Mouse (Mus musculus) gastrocnemius, adult 18-20 months (tissue): ENCODE data around the gene Flywch1. TPM values are rescaled to one million over a fixed set of nuclear protein-coding genes. Genes with fewer than 3 reads are reported as not detected.

Source experiments
- DNase-seq: peaks from one replicate; pipeline ENCODE4 v3.0.0; 2021; ENCODE audit warnings: low spot score
- long read RNA-seq, 2 experiments: library from polyadenylated mRNA; stranded (forward); transcript quantifications; one replicate each; pipeline ENCODE4 v2.0.0; 2021
- total RNA-seq, 2 experiments: library from RNA; stranded (reverse); gene quantifications; 2 replicates each; pipeline ENCODE4 v1.2.3; 2021

Gene Flywch1
- 10 to 100 TPM; 50.0 to 59.2 TPM for total RNA-seq
- long read RNA-seq, experiment 1, partial matches to known transcripts: 13 of 88 reads
- long read RNA-seq, experiment 1, other reads (novel, unspliced or antisense): 73 of 88 reads
- long read RNA-seq, experiment 2, partial matches to known transcripts: 15 of 85 reads
- long read RNA-seq, experiment 2, other reads (novel, unspliced or antisense): 67 of 85 reads

GRCm38 (mm10) chr17:23771284-23772218, at the start of gene Flywch1:
Gene Flywch1 (minus strand): TSS chr17:23771602.
- DNase-seq: peak; percentile 98

- DNase-seq: no peak
These were observed 49.3 kb upstream of the Flywch1 start for GRCm38 (mm10) chr17:23820731-23821130.

GRCm38 (mm10) chr17:23819235-23819634, 47.8 kb upstream of the Flywch1 start:
- DNase-seq: no peak

DNA sequence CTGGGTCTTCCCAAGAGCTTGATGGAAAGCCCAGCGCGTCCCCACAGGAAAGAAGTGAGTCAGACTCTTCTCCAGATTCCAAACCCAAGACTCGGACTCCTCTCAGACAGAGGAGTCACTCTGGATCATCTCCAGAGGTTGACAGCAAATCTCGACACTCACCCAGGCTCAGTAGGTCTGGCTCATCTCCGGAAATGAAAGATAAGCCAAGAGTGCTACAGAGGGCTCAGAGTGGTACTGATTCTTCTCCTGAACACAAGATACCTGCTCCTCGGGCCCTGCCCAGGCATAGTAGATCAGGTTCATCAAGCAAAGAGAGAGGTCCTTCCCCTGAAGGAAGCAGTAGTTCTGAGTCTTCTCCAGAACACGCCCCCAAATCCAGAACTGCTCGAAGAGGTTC, 47.2 kb upstream of the Flywch1 start:
- no peak for DNase-seq

GRCm38 (mm10) chr17:23815641-23816040, 44.2 kb upstream of the Flywch1 start:
- DNase-seq: no peak

GRCm38 (mm10) chr17:23807918-23808317, 36.5 kb upstream of the Flywch1 start:
- DNase-seq: no peak

GRCm38 (mm10) chr17:23806867-23807266, 35.5 kb upstream of the Flywch1 start:
- no peak for DNase-seq

DNA sequence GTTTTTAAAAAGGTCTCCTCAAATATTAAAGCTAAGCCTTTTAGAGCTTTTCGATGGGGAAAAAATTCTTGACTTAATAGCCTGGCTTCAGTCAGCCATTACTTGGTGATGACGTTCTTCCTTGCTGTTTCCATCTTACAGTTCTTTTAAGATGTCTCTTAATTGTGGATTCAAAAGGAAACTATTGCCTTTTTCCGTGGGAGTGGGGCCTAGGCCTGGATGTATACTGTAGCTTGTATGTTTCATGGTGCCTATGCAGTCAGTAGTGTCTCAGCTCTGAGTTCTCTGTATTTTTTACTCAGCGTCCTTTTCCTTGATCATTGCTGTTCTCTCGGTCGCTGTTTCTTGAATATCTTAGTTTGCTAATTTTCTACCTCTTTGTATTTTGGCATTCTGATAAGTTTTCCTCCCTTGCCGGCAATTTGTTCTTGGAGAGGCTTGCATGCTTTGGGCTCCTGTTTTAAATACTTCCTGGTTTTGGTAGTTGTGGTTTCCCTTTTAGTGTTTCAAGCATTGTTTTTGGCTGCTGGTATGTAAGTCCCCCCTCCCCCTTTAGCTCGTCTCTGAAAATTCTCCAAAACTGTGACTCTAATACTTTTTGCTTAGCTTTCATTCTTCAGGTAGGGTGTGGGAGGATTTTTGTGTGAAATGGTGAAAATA, 33.2 kb upstream of the Flywch1 start:
- DNase-seq: no peak

DNA sequence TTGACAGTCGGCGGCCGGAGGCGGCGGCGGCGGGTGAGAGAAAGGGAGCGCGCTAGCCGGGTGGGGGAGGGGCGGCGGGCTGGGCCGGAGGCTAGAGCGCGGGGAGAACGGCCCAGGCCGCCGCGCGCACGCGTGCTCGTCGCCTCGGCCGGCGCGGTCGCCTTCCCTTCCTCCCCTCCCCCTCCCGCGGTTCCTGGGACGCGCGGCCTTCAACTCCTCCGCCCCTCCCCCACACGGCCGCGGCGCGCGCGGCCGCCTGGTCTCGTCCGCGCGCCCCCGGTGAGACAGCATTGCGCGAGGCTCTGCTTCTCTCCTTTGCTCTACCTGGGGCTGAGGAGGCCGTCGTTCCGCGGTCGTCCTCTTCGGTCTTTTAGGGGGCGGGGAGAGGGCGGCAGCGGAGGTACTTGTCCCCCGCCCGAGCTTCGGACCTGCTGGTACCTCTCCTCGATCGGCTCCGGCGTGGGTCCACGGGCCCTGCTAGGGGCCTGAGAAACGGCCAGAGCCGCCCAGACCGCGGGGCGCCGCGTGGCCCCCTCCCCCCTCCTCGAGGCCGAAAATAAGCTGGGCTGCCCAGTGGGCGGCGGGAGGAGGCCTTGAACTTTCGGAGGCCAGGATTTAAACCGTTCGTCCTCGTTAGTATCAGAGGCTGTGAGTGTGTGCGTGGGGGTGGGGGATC, 32.1 kb upstream of the Flywch1 start:
- no peak for DNase-seq

GRCm38 (mm10) chr17:23802746-23803365, 31.5 kb upstream of the Flywch1 start:
- peak; percentile 98 for DNase-seq

DNA sequence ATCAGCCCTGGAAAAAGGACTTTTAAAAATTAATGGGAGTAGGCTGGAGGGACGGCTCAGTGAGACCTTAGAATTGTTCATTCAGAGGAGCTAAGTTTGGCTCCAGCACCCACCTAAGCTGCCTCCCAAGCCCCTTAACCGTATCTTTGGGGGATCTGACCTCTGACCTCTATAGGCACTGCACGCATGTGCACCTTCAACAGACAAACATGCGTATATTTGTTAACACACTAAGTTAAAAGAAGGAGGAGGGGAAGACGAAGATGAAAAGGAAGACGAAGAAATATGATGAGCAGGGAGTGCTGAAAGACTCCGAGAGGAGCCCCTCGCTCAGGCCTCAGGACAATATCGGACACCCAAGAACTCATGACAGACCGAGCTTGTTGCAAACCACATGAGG, 30.2 kb upstream of the Flywch1 start:
- DNase-seq: no peak

- no peak for DNase-seq
These were observed 25.9 kb upstream of the Flywch1 start for GRCm38 (mm10) chr17:23797316-23797715.

- DNase-seq: no peak
These were observed 23.9 kb upstream of the Flywch1 start for GRCm38 (mm10) chr17:23795323-23795722.

DNA sequence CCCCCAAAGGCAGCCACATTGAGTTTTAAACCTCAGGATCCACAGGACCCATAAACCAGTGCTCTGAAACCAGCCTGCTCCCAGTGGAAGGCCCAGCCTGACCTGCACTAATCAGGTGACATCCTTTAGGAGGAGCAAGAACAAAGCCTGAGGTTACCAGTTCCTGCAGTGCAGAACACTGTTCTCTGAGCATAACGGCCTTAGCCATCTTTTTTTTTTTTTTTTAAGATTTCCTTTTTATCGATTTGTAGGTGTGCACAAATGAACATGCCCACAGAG, 19.6 kb upstream of the Flywch1 start:
- DNase-seq: no peak

GRCm38 (mm10) chr17:23790269-23791078, 19.1 kb upstream of the Flywch1 start, which contains the start of gene Srrm2:
Gene Srrm2 (plus strand): TSS chr17:23790532.
- DNase-seq: peak; percentile 27

DNA sequence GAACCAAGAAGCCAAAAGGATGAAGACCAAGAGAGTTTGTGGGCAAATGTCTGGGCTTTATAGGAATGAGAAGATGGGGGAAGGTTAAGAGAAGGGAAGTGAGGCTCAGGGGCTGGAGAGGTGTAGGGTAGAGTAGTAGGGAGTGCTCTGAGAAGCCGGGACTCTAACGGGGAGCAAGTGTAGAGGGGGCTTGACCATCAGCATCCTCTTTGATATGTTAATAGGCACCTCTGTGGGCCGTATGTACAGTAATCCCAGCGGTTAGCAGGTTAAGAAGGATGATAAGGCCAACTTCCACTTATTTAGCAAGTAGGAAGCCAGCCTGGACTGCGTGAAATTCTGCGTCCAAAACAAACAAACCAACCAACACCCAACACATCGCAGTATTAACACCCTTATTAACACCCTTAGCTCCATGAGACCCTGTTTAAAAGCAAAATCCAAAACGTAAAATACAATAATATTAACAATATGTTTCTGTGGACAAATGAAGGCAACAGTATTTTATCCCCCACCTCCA, 18.4 kb upstream of the Flywch1 start:
- no peak for DNase-seq

- no peak for DNase-seq
These were observed 17.6 kb upstream of the Flywch1 start for GRCm38 (mm10) chr17:23788973-23789372.

DNA sequence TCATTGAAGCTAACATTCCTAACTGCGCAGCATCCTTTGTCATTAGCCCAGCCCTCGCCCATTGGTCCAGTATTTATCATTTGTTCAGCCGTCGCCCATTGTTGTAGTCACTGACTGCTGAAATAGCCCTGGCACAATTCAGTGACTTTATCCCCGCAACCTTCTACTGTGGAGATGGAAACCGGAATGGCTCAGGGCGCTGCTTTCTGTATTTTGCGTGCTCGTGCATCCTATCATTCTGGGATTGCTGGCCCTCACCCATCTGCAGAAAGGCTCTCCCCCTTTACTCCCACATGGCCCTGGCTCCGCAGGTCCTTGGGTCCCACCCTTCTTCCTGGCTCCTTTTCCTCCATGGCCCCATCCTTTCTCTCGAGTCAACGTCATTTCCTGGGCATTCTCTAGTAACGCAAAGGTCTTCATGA, 15.1 kb upstream of the Flywch1 start:
- DNase-seq: no peak

DNA sequence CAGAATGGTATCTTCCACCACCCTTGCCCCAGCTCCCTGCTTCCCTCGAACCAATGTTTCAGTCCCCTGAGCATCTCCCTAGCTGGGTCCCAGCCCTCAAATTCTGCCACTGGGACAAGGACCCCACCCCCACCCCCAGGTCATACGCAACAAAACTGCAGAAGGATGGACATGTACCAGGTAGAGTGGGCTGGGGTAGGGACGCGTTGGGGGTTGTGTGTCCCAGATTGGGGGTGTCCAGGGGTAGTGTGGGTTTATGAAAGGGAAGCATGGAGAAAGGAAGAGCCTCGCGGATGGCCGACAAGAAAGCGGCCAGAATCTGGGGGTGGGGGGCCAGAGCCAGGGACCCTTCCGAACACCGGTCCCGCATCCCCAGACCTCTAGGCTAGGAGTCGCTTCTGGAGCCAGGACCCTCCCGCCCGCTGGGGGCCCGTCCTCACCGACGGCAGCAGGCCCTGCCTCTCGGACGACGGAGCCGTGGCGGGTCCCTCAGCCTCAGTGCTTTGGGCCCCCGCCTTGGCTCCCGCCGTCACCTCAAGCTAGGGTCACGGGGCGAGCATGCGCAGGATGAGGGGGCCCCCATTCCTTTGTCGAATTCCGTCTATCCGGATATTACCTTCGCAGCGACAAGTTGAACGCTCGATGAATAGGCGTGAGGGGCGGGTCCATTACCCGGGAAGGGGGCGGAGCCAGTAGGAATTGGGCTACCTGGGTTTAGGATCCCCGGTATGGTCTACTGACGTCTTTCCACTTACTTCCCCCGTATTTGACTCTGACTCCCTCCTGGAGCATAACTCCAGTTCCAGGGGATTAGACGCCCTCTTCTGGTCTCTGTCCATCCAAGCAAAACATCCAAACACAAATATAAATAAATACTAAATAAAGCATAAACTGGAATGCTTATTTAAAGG, 14.4 kb upstream of the Flywch1 start, which contains the start of gene Flywch2:
Gene Flywch2, minus strand, starts transcription at position 521 of the 911 bp plus-strand sequence.
- DNase-seq: peak; percentile 39
